Mouse (Mus musculus): ENCODE measurements around the gene Hhatl.

Gene Hhatl

DNA sequence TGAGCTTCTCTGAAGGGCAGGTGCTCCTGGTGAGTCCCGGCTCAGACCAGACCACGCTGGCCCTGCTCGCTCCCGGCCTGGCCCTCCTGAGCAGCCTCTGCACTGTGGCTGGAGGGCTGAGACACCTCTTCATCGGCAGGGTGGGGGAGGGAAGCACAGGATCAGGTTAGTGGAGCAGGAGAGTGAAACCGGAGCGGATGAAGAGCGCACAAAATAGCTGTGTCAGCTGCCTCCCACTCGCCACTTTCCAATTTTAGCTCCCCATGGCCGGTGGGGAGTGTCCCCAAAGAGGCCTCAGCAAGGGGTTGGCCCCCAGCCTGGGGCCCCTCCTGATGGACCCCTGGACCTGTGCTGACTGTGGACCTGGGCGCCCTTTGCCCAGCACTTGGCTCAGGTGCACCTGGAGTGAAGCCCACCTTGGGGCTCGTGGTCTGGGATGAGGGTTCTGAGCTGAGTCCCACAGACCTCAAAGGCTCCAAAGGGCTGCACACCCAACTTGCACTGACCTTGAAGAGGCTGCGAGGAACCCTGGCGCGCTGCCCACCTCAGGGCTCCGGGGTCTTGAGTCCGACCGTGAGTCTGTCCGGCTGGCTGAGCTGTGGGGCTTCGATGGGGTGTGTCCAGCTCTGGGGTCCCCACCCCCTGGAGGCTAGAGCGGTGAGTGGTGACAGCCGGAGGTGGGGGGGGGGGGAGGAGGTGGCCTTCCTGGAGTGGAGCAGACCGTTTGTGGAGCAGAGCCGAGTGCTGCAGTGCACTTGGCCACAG is at the start of gene Hhatl:
Gene Hhatl (minus strand): TSS at position 751 of the 765 bp plus-strand sequence.
- DNase-seq: peak; percentile 31

GRCm38 (mm10) chr9:121839622-121839965 is 47.3 kb upstream of the Hhatl start:
- DNase-seq: no peak

DNA sequence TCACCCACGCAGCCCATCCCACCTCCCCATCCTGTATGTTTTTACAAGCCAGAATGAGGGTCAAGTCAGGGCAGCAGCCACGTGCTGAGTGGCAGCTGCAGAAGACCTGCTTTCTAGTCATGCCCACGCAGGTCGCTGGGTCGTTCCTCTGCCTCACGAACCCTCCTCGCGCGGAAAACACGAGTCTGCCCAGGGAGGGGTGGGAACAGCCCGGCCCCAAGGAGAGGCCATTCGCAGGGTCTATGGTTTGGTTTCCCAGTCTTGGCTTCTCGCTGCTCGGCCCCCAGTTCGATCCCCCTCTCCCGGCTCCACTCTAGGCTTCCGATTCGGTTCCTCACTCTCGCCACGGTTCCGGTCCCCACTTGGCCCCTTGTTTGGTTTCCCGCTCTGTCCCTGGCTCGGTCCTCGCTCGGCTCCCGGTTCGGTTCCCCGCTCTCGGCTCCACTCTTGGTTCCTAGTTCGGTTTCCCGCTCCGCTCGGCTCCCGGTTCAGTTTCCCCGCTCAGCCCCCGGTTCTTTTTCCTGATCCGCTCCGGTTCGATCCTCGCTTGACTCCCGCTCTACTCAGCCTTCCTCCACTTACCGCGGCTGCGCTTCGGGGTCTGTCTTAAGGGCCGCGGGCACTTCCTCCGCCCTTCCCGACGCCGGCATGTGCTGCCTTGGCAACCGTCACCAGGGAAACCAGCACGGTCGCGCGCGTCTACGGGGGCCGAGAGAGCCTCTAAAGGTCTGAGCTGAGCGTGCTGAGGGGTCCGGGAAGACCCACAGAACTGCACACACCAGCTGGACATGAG is 46.7 kb upstream of the Hhatl start, which contains the start of gene Ccdc13:
Gene Ccdc13 (minus strand): TSS at position 633 of the 793 bp plus-strand sequence.
- peak; percentile 91 for DNase-seq

DNA sequence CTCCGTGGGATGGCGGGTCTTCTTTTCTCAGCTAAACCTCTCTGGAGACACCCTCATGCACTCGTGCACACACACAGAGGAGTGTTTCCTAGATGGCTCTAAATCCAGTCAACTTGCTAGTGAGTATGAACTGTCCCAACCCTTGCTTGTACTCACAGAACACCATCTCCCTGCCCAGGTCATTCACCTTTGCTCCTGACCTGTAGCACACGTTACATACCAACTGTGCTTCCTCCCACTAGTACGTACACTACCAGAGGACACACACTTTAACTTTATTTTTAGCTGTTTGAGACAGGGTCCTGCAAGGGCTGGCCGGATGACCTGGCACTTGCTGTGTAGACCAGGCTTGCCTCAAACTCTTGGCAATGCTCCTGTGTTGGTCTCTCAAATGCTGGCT is 45.7 kb upstream of the Hhatl start:
- DNase-seq: no peak

GRCm38 (mm10) chr9:121833825-121834224 is 41.5 kb upstream of the Hhatl start:
- DNase-seq: no peak

DNA sequence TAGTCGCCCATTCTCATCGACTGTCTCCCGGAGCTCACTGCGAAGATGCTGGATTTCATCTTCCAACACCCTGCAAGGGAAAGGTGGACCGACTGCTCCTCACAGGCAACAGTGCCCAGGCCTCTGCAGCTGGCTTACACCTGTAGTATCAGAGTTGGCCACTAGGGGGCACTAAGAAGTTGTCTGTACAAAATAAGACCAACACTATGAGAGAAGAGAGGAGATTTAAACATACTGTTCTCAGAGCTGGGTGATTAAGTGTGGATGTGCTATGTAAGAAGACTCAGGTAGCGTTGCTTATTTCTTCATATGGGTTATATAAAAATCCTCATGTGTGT is 38.6 kb upstream of the Hhatl start:
- DNase-seq: peak; percentile 88

- DNase-seq: peak; percentile 68
Measured at GRCm38 (mm10) chr9:121830243-121830955, 38.1 kb upstream of the Hhatl start.

GRCm38 (mm10) chr9:121829270-121829992 is 37.1 kb upstream of the Hhatl start:
- no peak for DNase-seq

DNA sequence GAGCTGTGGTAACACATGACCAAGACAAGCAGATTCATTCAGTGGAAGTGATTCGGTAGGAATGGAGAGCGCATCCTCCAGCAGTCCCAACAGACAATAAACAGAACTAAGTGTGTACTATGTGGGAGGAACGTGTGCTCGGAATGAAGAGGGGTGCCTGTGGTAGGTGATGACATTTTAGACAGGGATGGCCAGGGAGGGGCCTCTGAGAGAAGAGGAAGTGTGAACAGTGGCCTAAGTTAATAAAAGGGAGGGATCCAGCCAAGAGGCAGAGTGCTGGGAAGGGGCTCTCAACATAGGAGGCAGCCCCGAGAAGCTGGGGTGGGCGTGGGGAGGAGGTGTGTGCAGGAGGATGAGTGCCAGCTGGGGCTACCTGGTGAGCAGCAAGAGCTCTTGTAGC is 36.0 kb upstream of the Hhatl start:
- DNase-seq: no peak

- no peak for DNase-seq
Measured at GRCm38 (mm10) chr9:121826356-121826755, 34.0 kb upstream of the Hhatl start.

GRCm38 (mm10) chr9:121823991-121824390 is 31.7 kb upstream of the Hhatl start:
- DNase-seq: no peak

- DNase-seq: no peak
Measured at GRCm38 (mm10) chr9:121823051-121823450, 30.7 kb upstream of the Hhatl start.

DNA sequence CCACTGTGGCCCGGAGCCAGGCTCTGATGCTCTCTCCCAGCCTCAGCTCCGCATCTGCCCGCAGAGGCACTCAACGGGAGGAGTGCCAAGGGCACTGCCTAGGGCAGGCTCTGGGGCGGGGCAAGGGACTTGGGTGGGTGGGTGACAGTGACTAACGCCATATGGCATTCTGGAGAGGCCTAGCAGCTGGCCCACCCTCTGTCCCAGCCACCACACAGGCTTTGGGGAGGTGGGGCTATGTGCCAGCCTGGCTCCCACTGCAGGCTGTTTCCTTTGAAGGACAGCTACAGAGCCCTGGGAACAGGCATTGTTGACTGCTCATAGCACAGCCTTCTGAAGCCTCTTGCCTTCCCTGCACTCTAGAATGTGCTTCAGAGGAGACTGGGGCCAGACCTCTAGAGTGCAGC is 30.3 kb upstream of the Hhatl start:
- no peak for DNase-seq

- DNase-seq: no peak
Measured at GRCm38 (mm10) chr9:121820765-121821164, 28.5 kb upstream of the Hhatl start.

DNA sequence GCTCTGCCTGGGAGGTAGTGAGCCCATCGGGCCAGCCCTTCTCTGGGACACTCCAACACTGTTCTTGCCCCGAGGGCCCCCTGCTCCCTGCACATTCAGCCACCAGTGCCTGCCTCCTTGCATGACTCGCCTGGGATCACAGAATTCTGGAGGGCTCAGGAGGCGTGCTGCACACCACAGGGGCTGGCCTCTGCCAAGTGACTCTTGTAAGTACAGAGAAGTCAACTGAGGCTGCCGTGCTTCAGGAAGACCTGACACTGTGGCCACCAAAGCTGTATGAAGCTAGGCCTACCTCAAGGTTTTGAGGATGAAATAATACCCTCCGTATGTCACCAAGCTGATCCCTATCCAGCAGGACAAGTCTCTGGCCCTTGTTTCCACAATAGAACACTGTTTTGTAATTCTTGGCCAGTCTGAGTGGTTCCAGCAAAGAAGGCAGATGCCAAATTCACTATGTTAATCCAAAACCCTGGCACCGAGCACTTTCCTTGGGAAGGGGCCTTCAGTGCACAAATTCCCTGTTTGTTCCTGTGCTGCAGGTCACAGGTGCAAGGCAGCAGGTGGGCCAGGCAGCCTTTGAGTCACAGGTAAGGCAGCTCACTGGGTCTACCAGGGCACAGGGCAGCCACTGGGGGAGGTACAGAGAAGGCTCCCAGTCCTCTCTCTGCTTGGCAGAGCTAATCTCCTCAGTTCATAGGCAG is 27.6 kb upstream of the Hhatl start:
- DNase-seq: no peak

- DNase-seq: no peak
Measured at GRCm38 (mm10) chr9:121819073-121819770, 26.9 kb upstream of the Hhatl start.

- no peak for DNase-seq
Measured at GRCm38 (mm10) chr9:121815183-121815582, 22.9 kb upstream of the Hhatl start.

DNA sequence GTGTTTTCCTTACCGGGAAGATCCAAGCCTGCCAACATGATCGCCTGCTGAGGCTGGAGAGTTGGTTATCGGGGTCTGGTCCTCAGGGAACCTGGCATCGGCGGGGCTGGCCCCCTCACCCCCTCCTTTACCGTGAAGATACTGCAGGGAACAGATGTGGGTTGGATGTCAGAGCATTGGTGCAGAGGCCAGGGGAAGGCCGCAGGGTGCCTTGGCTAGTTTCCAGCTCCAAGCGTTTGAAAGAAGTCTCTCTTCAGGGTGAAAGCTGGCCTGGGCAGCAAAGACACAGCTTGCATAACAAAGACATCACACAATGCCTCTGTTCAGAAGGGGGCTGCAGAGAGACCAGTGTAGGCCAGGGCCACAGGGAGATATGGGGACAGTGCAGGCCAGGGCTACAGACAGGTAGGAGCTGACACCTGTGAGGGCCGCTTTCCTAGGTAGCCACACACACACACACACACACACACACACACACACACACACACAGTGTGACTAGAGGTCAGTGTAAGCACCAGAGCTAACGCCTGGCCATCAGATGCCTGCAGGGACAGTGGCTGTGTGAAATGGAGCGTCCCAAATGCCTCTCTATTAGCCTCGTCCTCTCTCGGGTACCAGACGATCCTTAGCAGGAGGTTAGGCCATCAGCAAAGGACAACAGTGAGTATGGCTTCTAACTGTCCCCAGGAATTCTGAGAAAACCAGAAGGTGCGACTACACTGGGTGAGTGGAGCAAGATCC is 17.9 kb upstream of the Hhatl start:
- no peak for DNase-seq

GRCm38 (mm10) chr9:121808511-121808910 is 16.2 kb upstream of the Hhatl start:
- no peak for DNase-seq

- DNase-seq: no peak
Measured at GRCm38 (mm10) chr9:121807947-121808346, 15.6 kb upstream of the Hhatl start.

DNA sequence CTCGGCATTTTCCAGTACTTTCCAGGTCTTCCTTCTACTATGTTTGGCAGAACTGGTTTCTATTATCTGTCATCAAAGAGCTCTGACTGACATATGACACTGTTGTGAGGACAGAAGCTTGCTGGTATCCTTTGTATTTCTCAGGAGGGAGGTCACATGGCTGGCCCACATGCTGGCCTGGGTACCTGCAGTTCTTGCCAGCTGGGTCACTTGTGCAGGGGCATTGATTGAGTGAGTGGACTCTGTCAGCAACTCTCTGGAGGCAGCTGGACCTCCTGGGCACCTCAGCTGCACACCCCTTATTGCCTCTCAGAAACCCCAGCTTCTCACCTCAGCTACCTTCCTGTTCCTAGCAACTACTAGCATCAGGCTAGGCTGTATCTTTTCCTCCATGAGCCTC is 15.2 kb upstream of the Hhatl start:
- DNase-seq: no peak
